ENCODE assay signal across 7 mouse cellular contexts in genomic region chr11:107794547-107795269, GRCm38 (mm10). TPM values are rescaled to one million over a fixed set of nuclear protein-coding genes. Genes with fewer than 3 reads are reported as not detected.
DNase-seq lines count a peak whose midpoint lies in the region; ATAC-seq and TF ChIP-seq lines count a peak whose summit lies in the region.

TSS of gene Cacng4 (minus strand) at chr11:107794557.

- peak within 1 kb of the TSS; percentile 47 for H3K9ac ChIP-seq in heart, embryonic 16.5 days (ENCODE audit: low read length)

- 0 out of 2 replicates have a peak, but pooled peaks have one; percentile 24 for ATAC-seq in heart, embryonic 16.5 days (replicated peaks; ENCODE audit: extremely low read depth, insufficient read depth, low FRiP score)
- ATAC-seq in monocyte, adult 5-6 weeks (replicated peaks; ENCODE audit: insufficient number of reproducible peaks, low FRiP score, low TSS enrichment, poor library complexity, severe bottlenecking) = no peak

- H3K4me3 ChIP-seq in left cerebral cortex, adult 2 months = peak within 1 kb of the TSS; percentile 50
- peak within 1 kb of the TSS; percentile 56 for H3K4me3 ChIP-seq in heart, embryonic 16.5 days (ENCODE audit: low read length)
- no peak within 1 kb of the TSS for H3K4me3 ChIP-seq in myocyte

- under 1% methylated on average over 50 of the region's 73 CpGs for WGBS in heart, embryonic 16.5 days

- peaks cover 14% of the 10 kb centered on the region; the same call in 1 of the 2 replicates for H3K4me1 ChIP-seq in heart, embryonic 16.5 days (ENCODE audit: control insufficient read depth, insufficient read depth, low read length)

- no peak within 1 kb of the TSS for H3K27ac ChIP-seq in left cerebral cortex, adult 2 months
- H3K27ac ChIP-seq in heart, embryonic 16.5 days (ENCODE audit: low read length) = no peak within 1 kb of the TSS

- no peak for TF ChIP-seq CTCF in left cerebral cortex, adult 2 months (IDR thresholded peaks at IDR 0.05)

- no peaks in the 10 kb centered on the region for H3K36me3 ChIP-seq in heart, embryonic 16.5 days (ENCODE audit: control insufficient read depth, insufficient read depth)
- H3K36me3 ChIP-seq in myocyte (ENCODE audit: control insufficient read depth, insufficient read depth) = no peaks in the 10 kb centered on the region

- H3K4me2 ChIP-seq in heart, embryonic 16.5 days (ENCODE audit: low read depth, low read length) = peak within 1 kb of the TSS; percentile 93
- H3K4me2 ChIP-seq in myocyte (ENCODE audit: low read depth) = peak within 1 kb of the TSS; percentile 48

- no peak within 1 kb of the TSS for H3ac ChIP-seq in myocyte (ENCODE audit: control insufficient read depth, insufficient read length)

- H3K27me3 ChIP-seq in heart, embryonic 16.5 days (ENCODE audit: control insufficient read depth, insufficient read depth, low read length) = peaks cover 78% of the 10 kb centered on the region
- peaks cover 51% of the 10 kb centered on the region for H3K27me3 ChIP-seq in myocyte (ENCODE audit: control insufficient read depth, insufficient read depth, insufficient read length)

- DNase-seq in left cerebral cortex, adult 2 months (ENCODE audit: extremely low spot score in 1 of 2, low spot score in 2 of 2) = peak; percentile 32 to 55
- no peak for DNase-seq in left cerebral cortex, adult 9 months (ENCODE audit: low spot score in 2 of 2)
- DNase-seq in embryo, embryonic 10 days (ENCODE audit: low spot score) = peak; percentile 48
- DNase-seq in left cerebral cortex, postnatal 25 days (ENCODE audit: low spot score in 2 of 2) = peak in 1 of 2 experiments; percentile 45

- intact Hi-C loops in left cerebral cortex, adult 2 months (cut with DNase I) = no loop called here
- intact Hi-C loops in left cerebral cortex, postnatal 25 days (cut with DNase I) = no loop called here

- no peak for TF ChIP-seq POLR2A in myocyte (IDR thresholded peaks at IDR 0.05; ENCODE audit: insufficient read length, low read depth)

- H3K9me3 ChIP-seq in heart, embryonic 16.5 days (replicated peaks; ENCODE audit: control insufficient read depth, low read length) = no peaks in the 10 kb centered on the region

- H3K79me2 ChIP-seq in myocyte (ENCODE audit: control insufficient read depth, insufficient read depth) = no peaks in the 10 kb centered on the region

TF ChIP-seq in myocyte, 11 proteins besides CTCF, POLR2A, EP300 and RAD21:
- TF ChIP-seq REST (IDR thresholded peaks at IDR 0.05; ENCODE audit: insufficient read depth, insufficient read length) (no peak), POLR2AphosphoS2 (IDR thresholded peaks at IDR 0.05; ENCODE audit: insufficient read length, low read depth) (no peak), MAX (IDR thresholded peaks at IDR 0.05; ENCODE audit: low read depth) (no peak), USF1 (IDR thresholded peaks at IDR 0.05; ENCODE audit: low read depth) (no peak), MYOG (IDR thresholded peaks at IDR 0.05; ENCODE audit: control insufficient read depth in 1 of 3, insufficient read depth in 1 of 3, insufficient read length in 2 of 3, low read depth in 2 of 3) (no peak), TCF3 (IDR thresholded peaks at IDR 0.05; ENCODE audit: insufficient read length, low read depth) (no peak), TCF12 (IDR thresholded peaks at IDR 0.05; ENCODE audit: insufficient read depth, poor library complexity, severe bottlenecking) (no peak), SRF (IDR thresholded peaks at IDR 0.05; ENCODE audit: control insufficient read depth, insufficient read length, low read depth) (no peak), CEBPB (IDR thresholded peaks at IDR 0.05; ENCODE audit: insufficient read depth, poor library complexity, severe bottlenecking) (no peak), MYOD1 (IDR thresholded peaks at IDR 0.05; ENCODE audit: control insufficient read depth in 1 of 3, insufficient read length in 2 of 3, low read depth in 2 of 3) (no peak), E2F4 (IDR thresholded peaks at IDR 0.05; ENCODE audit: insufficient read depth) (no peak)

RNA-seq across cellular contexts. Expression of gene Cacng4, which starts in this region (rescaled TPM):
- total RNA-seq in left cerebral cortex, adult 2 months (2021) = 10 to 100 TPM; 22.9 to 37.1 TPM
- polyA plus RNA-seq in heart, embryonic 16.5 days (2015; fragmentation: Nextera tagmentation; extraction: Ambion mirVana) = 0.32 TPM in 2 replicates
- total RNA-seq in left cerebral cortex, postnatal 25 days (2021) = 10 to 100 TPM; 33.5 to 47.4 TPM
- 0.14 TPM for polyA plus RNA-seq in myocyte (2012; fragmentation: generic; extraction: Trizol)
- not detected in 3 replicates for total RNA-seq in monocyte, adult 5-6 weeks (2017)

Comparison
In these comparisons a context has a peak if more than half of its experiments do, and no peak if none do; other contexts are left out.
1. RNA of gene Cacng4 (total RNA-seq): 33.5 to 47.4 TPM in left cerebral cortex, postnatal 25 days and 22.9 to 37.1 TPM in left cerebral cortex, adult 2 months; not detected in monocyte, adult 5-6 weeks; every median in the first group is over 10 times any median in the second.
2. DNase-seq: peak in left cerebral cortex, adult 2 months (2 of 2) and embryo, embryonic 10 days (single experiment); none in left cerebral cortex, adult 9 months (0 of 2).
3. Peak in ATAC-seq, H3K4me3 ChIP-seq, H3K9ac ChIP-seq and H3K4me2 ChIP-seq in heart, embryonic 16.5 days; RNA of the gene not detected or under 1 TPM.